Mouse (Mus musculus): Measurements from ENCODE around the gene D030056L22Rik.

GRCm38 (mm10) chr19:18743946-18744345 is 31.0 kb downstream of the D030056L22Rik start:
- TF ChIP-seq POLR2A (IDR thresholded peaks at IDR 0.05; ENCODE audit: extremely low read depth, insufficient read depth, low read length) (no peak), CTCF (IDR thresholded peaks at IDR 0.05; ENCODE audit: extremely low read depth, insufficient read depth, low read length) (no peak)
